Mouse (Mus musculus): ENCODE results near the gene Mrps12. TPM values are rescaled to one million over a fixed set of nuclear protein-coding genes. Genes with fewer than 3 reads are reported as not detected.
"Not testable (repeated sequence)": the region's sequence is repeated elsewhere in the genome, so short reads cannot be mapped to it uniquely, and the experiment has no call there.

Gene Mrps12
- total RNA-seq, 2 experiments from 2014 or later, result 53.9 to 54.1 TPM

GRCm38 (mm10) chr7:28717726-28718125 is 23.9 kb downstream of the Mrps12 start:
- no peak for DNase-seq
- intact Hi-C loops (cut with DNase I), result no loop called here

DNA sequence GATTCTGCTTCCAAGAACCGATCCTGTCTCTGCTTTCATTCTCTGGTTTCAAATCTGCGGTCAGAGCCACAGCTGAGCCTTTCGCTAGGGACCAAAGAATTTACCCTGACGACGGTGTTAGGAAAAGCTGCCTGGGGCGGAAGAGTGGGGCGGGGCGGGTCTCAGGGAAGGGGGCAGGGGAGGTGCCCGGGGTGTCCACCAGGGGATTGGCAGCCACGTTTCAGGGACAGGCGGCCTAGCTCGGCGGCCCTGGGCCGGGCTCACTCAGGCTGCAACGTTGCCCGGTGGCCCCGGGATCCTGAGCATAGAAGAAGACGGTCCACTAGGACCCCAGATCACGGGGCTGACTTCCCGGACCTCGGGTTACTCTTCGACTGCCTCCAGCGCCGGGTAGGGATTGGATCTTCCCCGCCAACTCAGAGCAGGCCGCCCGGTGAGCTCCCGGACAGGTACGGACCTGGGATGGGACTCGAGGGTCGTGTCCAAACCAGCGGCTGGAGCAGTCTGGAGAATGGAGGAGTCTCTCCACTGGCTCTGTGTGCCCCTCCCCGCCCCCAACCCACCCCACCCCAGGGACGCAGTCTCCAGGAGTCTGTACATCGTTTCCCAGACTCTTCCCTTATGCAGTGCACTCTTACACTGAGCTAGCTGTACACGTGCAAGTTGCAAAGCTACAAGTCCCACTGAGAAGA is 24.9 kb downstream of the Mrps12 start, which contains the start of gene Fbxo17:
Fbxo17 (plus strand) TSS at position 215 of the 692 bp plus-strand sequence.
- DNase-seq, result peak; percentile 50
- intact Hi-C loops (cut with DNase I), result no loop called here

DNA sequence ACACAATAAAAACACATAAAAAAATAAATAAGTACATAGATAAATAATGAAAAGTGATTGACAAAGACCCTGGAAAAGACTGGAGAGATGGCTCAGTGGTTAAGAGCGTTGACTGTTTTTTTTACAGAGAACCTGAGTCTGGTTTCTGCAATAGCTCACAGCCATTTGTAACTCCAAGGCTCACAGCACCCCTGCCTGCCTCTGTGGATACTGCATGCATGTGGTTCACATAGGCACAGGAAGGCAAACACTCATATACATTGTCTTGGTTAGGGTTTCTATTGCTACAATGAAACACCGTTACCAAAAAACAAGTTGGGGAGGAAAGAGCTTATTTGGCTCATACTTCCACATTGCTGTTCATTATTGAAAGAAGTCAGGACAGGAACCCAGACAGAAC is 26.0 kb downstream of the Mrps12 start:
- intact Hi-C loops (cut with DNase I), result no loop called here
- no peak for DNase-seq

DNA sequence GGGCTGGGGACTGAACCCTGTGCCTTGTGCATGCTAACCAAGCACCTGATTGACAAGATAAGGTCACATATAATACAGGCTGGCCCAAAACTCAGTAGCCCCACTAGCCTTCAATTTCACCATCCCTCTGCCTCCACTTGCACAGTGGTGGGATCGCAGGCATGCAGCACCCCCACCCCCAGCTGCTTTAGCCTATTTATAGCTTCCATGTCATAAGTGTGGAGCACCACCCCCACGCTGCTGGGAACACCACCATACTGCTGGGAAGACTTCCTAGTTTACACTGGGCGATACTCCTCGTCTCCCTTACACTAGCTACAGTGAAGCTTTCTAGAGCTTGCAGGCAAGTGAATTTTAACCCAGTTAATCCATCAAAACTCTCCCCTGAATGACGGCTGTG is 27.0 kb downstream of the Mrps12 start:
- DNase-seq, result no peak
- intact Hi-C loops (cut with DNase I), result no loop called here

DNA sequence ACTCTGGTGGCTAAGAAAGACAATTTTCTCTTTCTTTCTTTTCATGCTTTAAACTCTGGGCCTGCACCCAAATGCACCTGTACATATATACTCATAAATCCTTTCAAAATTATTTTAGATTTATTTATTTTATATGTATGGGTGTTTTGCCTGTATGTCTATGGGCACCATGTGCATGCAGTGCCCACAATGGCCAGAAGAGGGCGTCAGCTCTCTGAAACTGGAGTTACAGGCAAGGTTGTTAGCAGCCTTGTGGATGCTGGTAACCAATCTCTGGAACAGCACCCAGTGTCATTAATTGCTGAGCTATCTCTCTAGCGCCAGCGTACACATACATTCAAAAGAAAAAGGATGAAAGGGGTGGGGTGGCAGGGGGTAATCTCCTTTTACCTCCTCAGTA is 30.7 kb downstream of the Mrps12 start:
- intact Hi-C loops (cut with DNase I), result no loop called here
- DNase-seq, result no peak

GRCm38 (mm10) chr7:28709454-28709853 is 32.2 kb downstream of the Mrps12 start:
- intact Hi-C loops (cut with DNase I), result no loop called here
- DNase-seq, result no peak

DNA sequence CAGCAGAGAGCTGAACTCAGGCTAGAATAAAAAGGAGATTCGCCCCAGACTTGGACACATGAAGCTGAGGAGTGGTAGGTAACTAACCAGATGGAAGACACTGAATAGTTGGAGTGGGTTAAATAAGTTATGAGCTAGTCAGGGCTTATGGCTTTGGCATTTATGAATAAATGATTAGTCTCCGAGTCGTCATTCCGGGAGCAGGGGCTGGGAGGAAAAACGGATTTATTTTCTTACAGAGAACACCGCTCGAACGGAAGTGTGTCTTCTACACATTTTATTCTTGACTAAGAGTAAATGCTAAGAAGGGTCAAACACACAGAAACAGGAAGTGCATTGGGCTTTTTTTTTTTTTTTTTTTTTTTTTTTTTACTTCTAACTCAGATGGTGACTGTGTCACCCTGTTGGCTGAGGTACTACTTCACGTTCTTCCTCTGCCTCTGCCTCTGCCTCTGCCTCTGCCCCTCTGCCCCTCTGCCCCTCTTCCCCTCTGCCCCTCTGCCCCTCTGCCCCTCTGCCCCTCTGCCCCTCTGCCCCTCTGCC is 38.9 kb downstream of the Mrps12 start:
- intact Hi-C loops (cut with DNase I), result no loop called here
- no peak for DNase-seq

DNA sequence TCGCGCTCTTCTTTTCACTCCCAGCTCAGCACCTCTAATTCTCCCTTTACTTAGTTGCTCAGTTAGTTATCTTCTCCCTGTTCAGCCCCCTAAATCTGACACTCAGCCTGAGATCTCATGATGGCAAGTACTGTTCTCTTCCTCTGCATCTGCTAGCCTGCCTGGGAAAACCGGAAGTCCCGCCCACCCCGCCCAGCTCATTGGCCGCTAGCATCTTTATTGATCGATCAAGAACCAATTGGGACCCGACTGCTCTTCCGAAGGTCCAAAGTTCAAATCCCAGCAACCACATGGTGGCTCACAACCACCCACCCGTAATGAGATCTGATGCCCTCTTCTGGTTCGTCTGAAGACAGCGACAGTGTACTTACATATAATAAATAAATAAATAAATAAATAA is 40.3 kb downstream of the Mrps12 start:
- DNase-seq; intact Hi-C loops (cut with DNase I): not testable (repeated sequence)

- no peak for DNase-seq
- intact Hi-C loops (cut with DNase I), result no loop called here
Observed at GRCm38 (mm10) chr7:28700269-28700668, 41.4 kb downstream of the Mrps12 start.

- no peak for DNase-seq
- intact Hi-C loops (cut with DNase I), result no loop called here
Observed at GRCm38 (mm10) chr7:28697277-28697676, 44.3 kb downstream of the Mrps12 start.

DNA sequence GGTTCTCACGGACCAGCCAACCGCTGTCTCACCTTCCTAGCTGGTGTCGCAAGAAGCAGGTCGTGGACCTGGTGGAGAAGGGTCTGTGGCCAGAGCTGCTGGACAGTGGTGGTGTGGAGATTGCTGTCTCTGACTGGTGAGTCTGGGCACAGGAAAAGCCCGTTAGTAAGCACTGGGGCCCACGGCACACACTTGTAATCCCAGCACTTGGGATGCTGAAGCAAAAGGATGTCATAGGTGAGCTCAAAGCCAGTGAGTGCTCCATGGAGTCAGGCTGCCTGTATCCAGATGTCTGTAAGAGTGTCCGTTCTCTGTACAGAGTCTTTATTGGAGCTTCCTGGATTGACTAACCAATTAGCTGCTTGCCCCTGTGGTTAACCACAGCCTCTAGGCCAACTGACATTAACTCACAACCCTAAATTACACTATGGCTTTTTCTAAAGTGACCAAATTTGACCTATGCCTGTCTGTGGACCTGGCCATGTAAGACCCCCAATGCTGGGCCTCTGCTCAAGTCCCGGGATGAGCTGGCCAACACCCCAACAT is 46.6 kb downstream of the Mrps12 start:
- intact Hi-C loops (cut with DNase I), result no loop called here
- DNase-seq, result no peak

GRCm38 (mm10) chr7:28694423-28694822 is 47.2 kb downstream of the Mrps12 start:
- intact Hi-C loops (cut with DNase I), result no loop called here
- no peak for DNase-seq

DNA sequence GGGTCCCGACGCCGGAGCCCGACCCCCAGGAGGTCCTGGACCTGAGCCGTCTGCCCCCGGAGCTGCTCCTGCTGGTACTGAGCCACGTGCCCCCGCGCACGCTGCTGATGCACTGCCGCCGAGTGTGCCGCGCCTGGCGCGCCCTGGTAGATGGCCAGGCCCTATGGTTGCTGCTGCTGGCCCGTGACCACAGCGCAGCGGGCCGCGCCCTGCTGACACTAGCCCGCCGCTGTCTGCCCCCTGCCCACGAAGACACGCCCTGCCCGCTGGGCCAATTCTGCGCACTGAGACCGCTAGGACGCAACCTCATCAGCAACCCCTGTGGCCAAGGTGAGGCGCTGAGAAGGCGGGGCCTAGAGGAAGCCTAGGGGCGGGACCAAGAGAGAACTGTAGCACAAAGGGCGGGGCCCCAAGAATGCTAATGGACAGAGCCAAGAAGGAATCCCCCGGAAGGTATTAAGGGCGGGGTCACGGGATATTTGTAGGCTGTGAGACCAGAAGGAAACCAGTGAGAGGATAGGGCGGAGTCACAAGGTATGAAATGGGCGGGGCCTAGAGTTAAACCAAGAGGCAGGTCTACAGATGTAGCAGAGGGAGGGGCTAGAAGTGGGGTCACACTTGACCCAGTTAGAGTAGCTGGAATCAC is 48.2 kb downstream of the Mrps12 start:
- peak in 1 of 2 experiments; percentile 13 for DNase-seq

DNA sequence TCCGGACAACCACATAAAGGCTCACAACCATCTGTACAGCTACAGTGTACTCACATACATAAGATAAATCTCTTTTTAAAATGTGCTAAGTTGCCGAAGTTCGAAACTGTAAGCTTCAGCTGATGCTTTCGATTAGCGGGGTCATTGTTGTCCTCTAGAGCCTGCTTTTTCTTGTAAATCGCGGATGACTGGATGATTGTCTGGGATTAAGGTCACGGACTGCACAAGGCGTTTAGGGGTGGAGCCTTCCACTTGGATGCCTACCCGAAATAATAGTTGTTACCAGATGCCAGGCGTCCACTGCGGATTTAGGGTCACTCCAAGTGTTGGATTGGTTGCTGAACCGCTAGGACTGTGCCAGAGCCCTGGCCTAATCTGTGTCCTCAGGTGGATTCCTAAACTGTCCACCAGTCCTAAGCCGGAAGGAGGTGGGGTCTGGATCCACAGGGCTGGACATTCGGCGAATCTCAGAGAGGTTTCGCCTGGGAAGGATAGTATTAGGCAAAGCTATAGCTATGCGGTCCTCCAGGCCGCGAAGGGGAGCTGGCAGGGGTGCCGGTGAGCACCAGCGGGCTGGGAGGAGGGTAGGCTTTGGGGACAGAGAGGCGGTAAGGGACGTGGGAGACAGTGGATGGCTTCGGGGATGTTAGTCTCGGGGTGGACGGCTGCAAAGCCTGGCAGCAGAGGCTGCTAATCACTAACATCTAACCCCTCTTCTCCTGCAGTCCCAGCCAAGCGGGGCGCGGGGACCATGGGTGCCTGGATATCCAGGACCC is 48.9 kb downstream of the Mrps12 start, which contains the start of gene Fbxo27:
Fbxo27 (plus strand) TSS at position 305 of the 776 bp plus-strand sequence.
- DNase-seq, result no peak
- intact Hi-C loops (cut with DNase I), result no loop called here

More for the DNA sequence above, 48.2 kb downstream of the Mrps12 start:
- intact Hi-C loops (cut with DNase I), result no loop called here

DNA sequence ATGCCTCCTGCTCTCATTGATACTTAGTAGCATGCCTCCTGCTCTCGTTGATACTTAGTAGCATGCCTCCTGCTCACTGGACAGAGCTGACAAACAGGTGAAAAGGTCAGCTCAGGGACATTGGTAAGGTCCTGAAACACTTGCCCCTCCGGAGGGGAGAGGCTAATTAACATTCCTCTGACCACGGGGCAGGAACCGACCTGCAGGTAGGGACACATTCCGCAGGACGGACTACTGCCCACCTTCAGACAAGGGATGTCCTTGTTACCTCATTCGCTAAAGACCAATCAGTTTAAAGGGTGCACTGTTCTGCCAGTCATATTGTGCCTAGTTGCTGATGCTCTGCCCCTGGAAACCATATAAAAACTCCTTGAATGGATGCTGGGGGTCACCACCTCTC is 50.5 kb downstream of the Mrps12 start:
- intact Hi-C loops (cut with DNase I), result no loop called here

More for the DNA sequence above, 50.5 kb downstream of the Mrps12 start:
- DNase-seq, result no peak

Other genes with a start within 250 kb of the Mrps12 start
- gene Ifnl2, start 231.4 kb downstream of the Mrps12 start, total RNA-seq (2021), result not detected
- not detected for gene Ifnl3, start 219.0 kb downstream of the Mrps12 start, total RNA-seq (2021)
- gene Sycn, start 200.9 kb downstream of the Mrps12 start, total RNA-seq (2021), result not detected
- not detected for gene Nccrp1, start 194.6 kb downstream of the Mrps12 start, total RNA-seq (2021)
- gene Samd4b, start 143.7 kb downstream of the Mrps12 start, total RNA-seq (2021), result 10 to 100 TPM; 20.5 to 24.5 TPM
- 1 to 10 TPM; 7.3 to 7.4 TPM for gene Pak4, start 143.6 kb downstream of the Mrps12 start, total RNA-seq (2021)
- not detected for gene Acp7, start 110.5 kb downstream of the Mrps12 start, total RNA-seq (2021)
- gene Fbxo27, start 49.0 kb downstream of the Mrps12 start, total RNA-seq (2021), result under 1 TPM in 1 of 2 experiments, not detected in 1; 0.22 TPM
- gene Fbxo17, start 25.0 kb downstream of the Mrps12 start, total RNA-seq (2021), result under 1 TPM; 0.46 to 0.53 TPM
- gene Sars2, start 172 bp upstream of the Mrps12 start, total RNA-seq (2021), result 10 to 100 TPM; 14.6 to 16.3 TPM
- gene Ccer2, start 14.4 kb upstream of the Mrps12 start, total RNA-seq (2021), result not detected
- gene Sirt2, start 24.9 kb upstream of the Mrps12 start, total RNA-seq (2021), result 10 to 100 TPM; 85.1 to 87.0 TPM
- gene Nfkbib, start 25.7 kb upstream of the Mrps12 start, total RNA-seq (2021), result 10 to 100 TPM; 25.4 to 27.0 TPM
- gene Rinl, start 47.1 kb upstream of the Mrps12 start, total RNA-seq (2021), result 1 to 10 TPM; 1.8 to 1.9 TPM
- gene Hnrnpl, start 66.7 kb upstream of the Mrps12 start, total RNA-seq (2021), result 100 to 1,000 TPM; 240 to 277 TPM
- 1,000 to 10,000 TPM; 1,832 to 1,909 TPM for gene Ech1, start 83.4 kb upstream of the Mrps12 start, total RNA-seq (2021)
- 10 to 100 TPM; 29.4 to 48.3 TPM for gene Lgals4, start 92.0 kb upstream of the Mrps12 start, total RNA-seq (2021)
- gene Lgals7, start 122.0 kb upstream of the Mrps12 start, total RNA-seq (2021), result 1 to 10 TPM in 1 of 2 experiments, under 1 TPM in 1; 0.73 to 1.4 TPM
- under 1 TPM; 0.19 to 0.27 TPM for gene Capn12, start 139.6 kb upstream of the Mrps12 start, total RNA-seq (2021)
- 10 to 100 TPM; 69.4 to 81.8 TPM for gene Actn4, start 220.5 kb upstream of the Mrps12 start, total RNA-seq (2021)
- gene Eif3k, start 240.0 kb upstream of the Mrps12 start, total RNA-seq (2021), result 100 to 1,000 TPM; 159 to 163 TPM
- gene Map4k1, start 240.2 kb upstream of the Mrps12 start, total RNA-seq (2021), result under 1 TPM; 0.61 to 0.81 TPM